ENCODE assay signal across 8 mouse cellular contexts in genomic region chr5:144963817-144964261, GRCm38 (mm10). TPM values are rescaled to one million over a fixed set of nuclear protein-coding genes. Genes with fewer than 3 reads are reported as not detected.
DNase-seq lines count a peak whose midpoint lies in the region; ATAC-seq lines count a peak whose summit lies in the region.

No protein-coding gene starts in this region.

- peak overlapping the region; percentile 15; the same call in 1 of the 2 replicates for H3K9ac ChIP-seq in hindbrain, embryonic 12.5 days

- H3K4me3 ChIP-seq in hindbrain, embryonic 12.5 days: peak overlapping the region; percentile 5; the same call in 1 of the 2 replicates

- H3K4me2 ChIP-seq in hindbrain, embryonic 12.5 days (replicated peaks): peak overlapping the region; percentile 81

- no peaks in the 10 kb centered on the region for H3K36me3 ChIP-seq in hindbrain, embryonic 12.5 days

- H3K9me3 ChIP-seq in hindbrain, embryonic 12.5 days (replicated peaks): no peaks in the 10 kb centered on the region

- 0 out of 2 replicates have a peak, but pooled peaks have one; percentile 14 for ATAC-seq in hindbrain, embryonic 12.5 days (ENCODE audit: low FRiP score)

- 13% methylated on average over 13 of the region's 13 CpGs for WGBS in hindbrain, embryonic 12.5 days

- peaks cover 8% of the 10 kb centered on the region for H3K27me3 ChIP-seq in hindbrain, embryonic 12.5 days

- DNase-seq in Muller cell, postnatal 12 days (ENCODE audit: inconsistent ontology term): peak; percentile 61
- DNase-seq in cerebellum, adult 18-20 months: peak; percentile 55 to 60
- DNase-seq in frontal cortex, postnatal 10 days (ENCODE audit: low spot score in 2 of 2): peak; percentile 62 to 64
- DNase-seq in left cerebral cortex, adult 11 months (ENCODE audit: low spot score): peak; percentile 66
- DNase-seq in lung, postnatal 14 days: peak; percentile 77
- peak; percentile 68 for DNase-seq in retina, embryonic 14.5 days (ENCODE audit: low spot score)
- peak; percentile 52 to 76 for DNase-seq in urinary bladder, postnatal 4 days (ENCODE audit: low spot score in 2 of 2)

- H3K27ac ChIP-seq in hindbrain, embryonic 12.5 days: 0 out of 2 replicates have a peak overlapping the region, but pooled peaks have one; percentile 19

- H3K4me1 ChIP-seq in hindbrain, embryonic 12.5 days: peaks cover 40% of the 10 kb centered on the region

RNA-seq across cellular contexts. Expression of gene Smurf1, which starts 1.8 kb away (rescaled TPM):
- 32.6 and 33.3 TPM in 2 replicates for polyA plus RNA-seq in hindbrain, embryonic 12.5 days (2016; fragmentation: Nextera tagmentation; extraction: Ambion mirVana)

Comparison
In these comparisons a context has a peak if more than half of its experiments do, and no peak if none do; other contexts are left out.
1. Peak in every context shown above with its lines: DNase-seq, ATAC-seq, H3K4me3 ChIP-seq and H3K27ac ChIP-seq.